Mouse (Mus musculus) midbrain, embryonic 12.5 days (tissue): ENCODE data around the gene Dennd2c. TPM values are rescaled to one million over a fixed set of nuclear protein-coding genes. Genes with fewer than 3 reads are reported as not detected.

Source experiments
- ATAC-seq: fragments of 200-750 bp; cut with Nextera tagmentation; 2 replicates; pipeline ENCODE4 v1.8.0; 2017; ENCODE audit warnings: low read depth, moderate TSS enrichment, moderate library complexity; ENCODE audit not compliant: low FRiP score
- H3K27ac ChIP-seq: fragments of 300-500 bp; sonication (generic); replicated peaks from 2 replicates; pipeline ENCODE4 v1.5.1; 2016; ENCODE audit warnings: mild to moderate bottlenecking
- H3K27me3 ChIP-seq: fragments of 300-500 bp; sonication (generic); 2 replicates; pipeline ENCODE4 v1.6.1; 2016; ENCODE audit warnings: mild to moderate bottlenecking
- H3K36me3 ChIP-seq: fragments of 300-500 bp; sonication (generic); 2 replicates; pipeline ENCODE4 v1.6.1; 2016
- H3K4me1 ChIP-seq: fragments of 300-500 bp; sonication (generic); 2 replicates; pipeline ENCODE4 v1.6.1; 2016
- H3K4me2 ChIP-seq: fragments of 300-500 bp; sonication (generic); replicated peaks from 2 replicates; pipeline ENCODE4 v1.6.1; 2016; ENCODE audit warnings: mild to moderate bottlenecking, moderate library complexity
- H3K4me3 ChIP-seq: fragments of 300-500 bp; sonication (generic); 2 replicates; pipeline ENCODE4 v1.5.1; 2016; ENCODE audit warnings: mild to moderate bottlenecking
- H3K9ac ChIP-seq: fragments of 300-500 bp; sonication (generic); replicated peaks from 2 replicates; pipeline ENCODE4 v1.6.1; 2016; ENCODE audit warnings: mild to moderate bottlenecking, moderate library complexity
- H3K9me3 ChIP-seq: fragments of 300-500 bp; sonication (generic); 2 replicates; pipeline ENCODE4 v1.6.1; 2016; ENCODE audit warnings: mild to moderate bottlenecking
- WGBS: fragments of 180-500 bp; shearing (Covaris S2); methylation state at CpG from one replicate; pipeline ENCODE4 v1.1.7; 2016; 5-methylcytosine and 5-hydroxymethylcytosine counted together
- polyA plus RNA-seq: library from polyadenylated mRNA; unstranded; fragments of >200 nt; fragmentation: Nextera tagmentation; extraction: Ambion mirVana; gene quantifications from 2 replicates; pipeline ENCODE4 v1.2.1, GENCODE M21; 2016

Dennd2c gene
- polyA plus RNA-seq, 1 experiment from 2014 or later = 3.5 TPM

GRCm38 (mm10) chr3:103081861-103082453 lies 20.4 kb upstream of the Dennd2c start:
- H3K4me2 ChIP-seq = no peak overlapping the region
- H3K27ac ChIP-seq = no peak overlapping the region
- H3K27me3 ChIP-seq = no peaks in the 10 kb centered on the region
- no peaks in the 10 kb centered on the region for H3K4me1 ChIP-seq
- ATAC-seq = no peak
- H3K4me3 ChIP-seq = no peak overlapping the region
- no peak overlapping the region for H3K9ac ChIP-seq
- H3K9me3 ChIP-seq = no peaks in the 10 kb centered on the region
- WGBS = 87% methylated on average over 17 of the region's 17 CpGs
- H3K36me3 ChIP-seq = no peaks in the 10 kb centered on the region

DNA sequence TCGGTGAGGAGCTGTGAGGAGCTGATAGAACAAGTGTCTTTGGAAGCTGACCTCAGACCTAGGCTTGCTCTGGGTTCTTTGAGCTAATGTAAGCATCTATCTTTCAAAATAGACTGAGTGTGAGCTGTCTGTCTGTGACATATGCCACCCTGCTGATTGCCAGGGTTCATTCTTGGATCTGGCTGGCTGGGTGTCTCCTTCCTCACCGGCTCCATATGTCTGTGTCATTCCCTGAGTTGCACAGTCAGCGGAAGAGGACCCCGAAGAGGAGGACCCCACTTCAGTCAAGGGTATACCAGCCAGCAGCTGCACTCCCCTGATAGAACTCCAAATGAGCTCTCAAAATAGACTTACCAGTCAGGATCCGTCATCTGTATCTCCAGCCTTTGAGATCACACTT lies 19.6 kb upstream of the Dennd2c start:
- no peak for ATAC-seq
- no peak overlapping the region for H3K27ac ChIP-seq
- no peaks in the 10 kb centered on the region for H3K36me3 ChIP-seq
- no peaks in the 10 kb centered on the region for H3K4me1 ChIP-seq
- no peaks in the 10 kb centered on the region for H3K9me3 ChIP-seq
- no peak overlapping the region for H3K4me2 ChIP-seq
- H3K9ac ChIP-seq = no peak overlapping the region
- no peaks in the 10 kb centered on the region for H3K27me3 ChIP-seq
- WGBS = 92% methylated on average over 5 of the region's 5 CpGs
- no peak overlapping the region for H3K4me3 ChIP-seq

DNA sequence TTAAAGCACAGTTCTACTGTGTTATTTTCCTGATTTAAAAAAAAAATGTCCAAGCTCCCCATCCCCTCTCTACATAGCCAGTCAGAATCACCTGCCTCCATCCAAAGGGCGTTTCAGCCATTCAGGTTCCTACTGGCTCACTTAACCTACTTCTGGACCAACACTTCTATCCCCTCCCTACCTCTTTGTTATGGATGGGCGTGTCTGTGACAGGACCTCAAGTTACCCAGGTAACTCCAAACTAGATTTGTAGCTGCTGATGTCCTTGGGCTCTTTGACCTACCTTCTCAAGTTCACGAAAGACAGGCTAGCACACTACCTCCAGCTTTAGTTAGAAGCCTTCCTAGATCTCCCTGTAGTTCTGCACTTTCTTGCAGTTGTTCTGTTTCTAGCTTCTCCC lies 16.4 kb upstream of the Dennd2c start:
- Histone ChIP-seq H3K4me1 (no peaks in the 10 kb centered on the region), H3K9me3 (no peaks in the 10 kb centered on the region), H3K4me3 (no peak overlapping the region), H3K4me2 (no peak overlapping the region), H3K9ac (no peak overlapping the region), H3K27ac (no peak overlapping the region), H3K27me3 (no peaks in the 10 kb centered on the region), H3K36me3 (no peaks in the 10 kb centered on the region)
- 79% methylated on average over 3 of the region's 3 CpGs for whole genome bisulfite sequencing
- no peak for ATAC-seq

DNA sequence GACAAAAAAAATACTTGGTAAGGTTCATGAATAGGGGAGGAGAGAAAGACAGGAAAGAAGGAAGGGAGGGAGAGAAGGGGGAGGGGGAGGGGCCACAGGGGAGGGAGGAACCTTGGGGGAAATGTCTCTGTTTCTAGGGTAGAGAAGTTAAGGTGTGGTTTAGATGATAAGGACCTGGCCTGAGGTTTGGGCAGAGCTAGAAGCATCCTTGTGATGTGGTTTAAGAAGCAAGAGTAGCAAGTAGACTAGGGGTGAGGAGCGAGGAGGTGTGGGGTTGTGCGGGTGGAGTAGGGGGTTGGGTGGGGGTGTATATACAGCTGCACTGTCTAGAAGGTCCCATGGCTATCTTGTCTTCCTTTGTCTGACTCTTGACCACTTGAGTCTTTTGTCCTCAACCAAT lies 10.7 kb upstream of the Dennd2c start:
- no peaks in the 10 kb centered on the region for H3K27me3 ChIP-seq
- H3K27ac ChIP-seq = no peak overlapping the region
- 100% methylated on average over 2 of the region's 2 CpGs for WGBS
- no peaks in the 10 kb centered on the region for H3K4me1 ChIP-seq
- H3K4me3 ChIP-seq = no peak overlapping the region
- no peaks in the 10 kb centered on the region for H3K36me3 ChIP-seq
- H3K4me2 ChIP-seq = no peak overlapping the region
- H3K9me3 ChIP-seq = no peaks in the 10 kb centered on the region
- no peak for ATAC-seq
- no peak overlapping the region for H3K9ac ChIP-seq

- H3K4me2 ChIP-seq = no peak overlapping the region
- 0 out of 2 replicates have a peak, but pooled peaks cover 7% of the 10 kb centered on the region for H3K4me1 ChIP-seq
- no peak overlapping the region for H3K27ac ChIP-seq
- WGBS = 80% methylated on average over 23 of the region's 23 CpGs
- ATAC-seq = no peak
- no peak overlapping the region for H3K9ac ChIP-seq
- peaks cover 17% of the 10 kb centered on the region for H3K27me3 ChIP-seq
- H3K4me3 ChIP-seq = no peak overlapping the region
- no peaks in the 10 kb centered on the region for H3K9me3 ChIP-seq
- H3K36me3 ChIP-seq = no peaks in the 10 kb centered on the region
Measured at GRCm38 (mm10) chr3:103098662-103099061, 3.7 kb upstream of the Dennd2c start.

- no peak overlapping the region for H3K27ac ChIP-seq
- peaks cover 25% of the 10 kb centered on the region for H3K27me3 ChIP-seq
- 0 out of 2 replicates have a peak, but pooled peaks cover 7% of the 10 kb centered on the region for H3K4me1 ChIP-seq
- H3K9me3 ChIP-seq = no peaks in the 10 kb centered on the region
- H3K4me3 ChIP-seq = no peak overlapping the region
- no peak overlapping the region for H3K4me2 ChIP-seq
- ATAC-seq = no peak
- WGBS = 86% methylated on average over 6 of the region's 6 CpGs
- H3K9ac ChIP-seq = no peak overlapping the region
- H3K36me3 ChIP-seq = no peaks in the 10 kb centered on the region
Measured at GRCm38 (mm10) chr3:103099667-103100066, 2.7 kb upstream of the Dennd2c start.

DNA sequence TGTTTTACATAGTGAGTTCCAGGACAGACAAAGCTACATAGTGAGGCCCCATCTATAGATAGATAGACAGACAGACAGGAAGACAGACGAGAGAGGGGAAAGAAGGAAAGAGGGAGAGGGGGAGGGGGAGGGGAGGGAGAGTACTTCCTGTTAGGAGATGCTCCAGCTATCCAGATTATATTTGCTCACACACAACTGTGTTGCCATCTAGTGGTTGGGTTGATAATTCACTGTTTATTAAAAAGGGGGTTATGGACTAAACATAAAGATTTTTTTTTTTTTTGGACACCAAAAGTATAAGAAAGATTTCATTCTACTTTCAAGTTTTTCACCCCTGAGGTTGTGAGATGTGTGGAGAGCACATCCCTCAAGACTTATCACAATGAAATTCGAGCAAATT lies 1.7 kb upstream of the Dennd2c start:
- no peak overlapping the region for H3K9ac ChIP-seq
- 0 out of 2 replicates have a peak, but pooled peaks cover 7% of the 10 kb centered on the region for H3K4me1 ChIP-seq
- WGBS = 69% methylated on average over 2 of the region's 2 CpGs
- no peaks in the 10 kb centered on the region for H3K36me3 ChIP-seq
- no peak for ATAC-seq
- no peak overlapping the region for H3K4me3 ChIP-seq
- no peaks in the 10 kb centered on the region for H3K9me3 ChIP-seq
- no peak overlapping the region for H3K4me2 ChIP-seq
- H3K27me3 ChIP-seq = peaks cover 28% of the 10 kb centered on the region
- H3K27ac ChIP-seq = no peak overlapping the region

- no peaks in the 10 kb centered on the region for H3K9me3 ChIP-seq
Measured at GRCm38 (mm10) chr3:103101194-103101593, 1.2 kb upstream of the Dennd2c start.

GRCm38 (mm10) chr3:103101909-103102308 lies 495 bp upstream of the Dennd2c start:
- peak; percentile 55 for ATAC-seq
- no peak overlapping the region for H3K27ac ChIP-seq
- peak overlapping the region; percentile 37; the same call in 1 of the 2 replicates for H3K9ac ChIP-seq
- H3K36me3 ChIP-seq = no peaks in the 10 kb centered on the region
- H3K4me1 ChIP-seq = 0 out of 2 replicates have a peak, but pooled peaks cover 7% of the 10 kb centered on the region
- peak overlapping the region; percentile 71 for H3K4me2 ChIP-seq
- 3% methylated on average over 14 of the region's 14 CpGs for WGBS
- peaks cover 28% of the 10 kb centered on the region for H3K27me3 ChIP-seq
- no peaks in the 10 kb centered on the region for H3K9me3 ChIP-seq
- H3K4me3 ChIP-seq = peak overlapping the region; percentile 52

More at GRCm38 (mm10) chr3:103101194-103101593, 1.2 kb upstream of the Dennd2c start:
- 69% methylated on average over 5 of the region's 5 CpGs for WGBS
- 0 out of 2 replicates have a peak, but pooled peaks cover 7% of the 10 kb centered on the region for H3K4me1 ChIP-seq
- no peak overlapping the region for H3K4me2 ChIP-seq
- H3K9ac ChIP-seq = no peak overlapping the region
- ATAC-seq = no peak
- H3K27me3 ChIP-seq = peaks cover 28% of the 10 kb centered on the region
- H3K4me3 ChIP-seq = no peak overlapping the region
- no peaks in the 10 kb centered on the region for H3K36me3 ChIP-seq
- H3K27ac ChIP-seq = no peak overlapping the region

- Histone ChIP-seq H3K4me2 (no peak overlapping the region), H3K36me3 (no peaks in the 10 kb centered on the region), H3K27me3 (peaks cover 16% of the 10 kb centered on the region), H3K9me3 (no peaks in the 10 kb centered on the region), H3K27ac (no peak overlapping the region), H3K9ac (no peak overlapping the region), H3K4me3 (no peak overlapping the region), H3K4me1 (0 out of 2 replicates have a peak, but pooled peaks cover 3% of the 10 kb centered on the region)
- 89% methylated on average over 7 of the region's 7 CpGs for WGBS
- no peak for ATAC-seq
Measured at GRCm38 (mm10) chr3:103107565-103108240, 5.3 kb downstream of the Dennd2c start.

DNA sequence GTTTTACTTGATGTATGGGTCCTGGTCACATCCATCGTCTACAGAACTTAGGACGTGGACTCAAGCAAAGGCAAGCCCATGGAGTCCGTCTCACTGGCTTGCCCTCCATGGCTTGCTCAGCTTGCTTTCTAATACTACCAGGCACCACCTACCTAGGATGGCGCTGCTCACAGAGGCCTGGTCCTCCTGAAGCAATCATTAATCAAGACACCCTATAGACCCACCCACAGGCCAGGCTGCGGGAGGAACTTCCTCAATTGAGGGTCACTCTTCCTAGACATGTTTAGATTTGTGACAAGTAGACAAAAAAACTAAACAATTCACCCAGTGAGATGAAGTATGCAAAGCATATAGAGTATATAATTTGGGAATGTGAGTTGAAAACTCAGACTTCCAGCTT lies 9.8 kb downstream of the Dennd2c start:
- H3K27ac ChIP-seq = no peak overlapping the region
- H3K27me3 ChIP-seq = no peaks in the 10 kb centered on the region
- no peak for ATAC-seq
- WGBS = 83% methylated on average over 5 of the region's 5 CpGs
- no peaks in the 10 kb centered on the region for H3K36me3 ChIP-seq
- H3K4me3 ChIP-seq = no peak overlapping the region
- peaks cover 3% of the 10 kb centered on the region; the same call in 1 of the 2 replicates for H3K4me1 ChIP-seq
- H3K4me2 ChIP-seq = no peak overlapping the region
- no peaks in the 10 kb centered on the region for H3K9me3 ChIP-seq
- H3K9ac ChIP-seq = no peak overlapping the region

- H3K4me2 ChIP-seq = no peak overlapping the region
- WGBS = 88% methylated on average over 3 of the region's 3 CpGs
- ATAC-seq = no peak
- peaks cover 15% of the 10 kb centered on the region for H3K4me1 ChIP-seq
- no peak overlapping the region for H3K27ac ChIP-seq
- H3K36me3 ChIP-seq = no peaks in the 10 kb centered on the region
- no peaks in the 10 kb centered on the region for H3K27me3 ChIP-seq
- no peaks in the 10 kb centered on the region for H3K9me3 ChIP-seq
- H3K4me3 ChIP-seq = no peak overlapping the region
- H3K9ac ChIP-seq = no peak overlapping the region
Measured at GRCm38 (mm10) chr3:103123636-103124035, 21.2 kb downstream of the Dennd2c start.
